Mouse (Mus musculus): ENCODE results near the gene Olfr448. TPM values are rescaled to one million over a fixed set of nuclear protein-coding genes. Genes with fewer than 3 reads are reported as not detected.

The Olfr448 gene
- polyA plus RNA-seq, 1 experiment from 2014 or later: not detected

Other genes with a start within 250 kb of the Olfr448 start
- gene Tcaf2, start 245.2 kb upstream of the Olfr448 start, polyA plus RNA-seq (2014; fragmentation: Nextera tagmentation; extraction: Ambion mirVana): 1.4 and 1.6 TPM in 2 replicates
- 50.9 and 52.2 TPM in 2 replicates for gene Tcaf1, start 180.4 kb upstream of the Olfr448 start, polyA plus RNA-seq (2014; fragmentation: Nextera tagmentation; extraction: Ambion mirVana)
- gene Olfr453, start 151.1 kb upstream of the Olfr448 start, polyA plus RNA-seq (2014; fragmentation: Nextera tagmentation; extraction: Ambion mirVana): not detected in 2 replicates
- gene Olfr38, start 134.0 kb upstream of the Olfr448 start, polyA plus RNA-seq (2014; fragmentation: Nextera tagmentation; extraction: Ambion mirVana): not detected in 2 replicates
- not detected in 2 replicates for gene Olfr452, start 105.3 kb upstream of the Olfr448 start, polyA plus RNA-seq (2014; fragmentation: Nextera tagmentation; extraction: Ambion mirVana)
- gene Olfr450, start 78.5 kb upstream of the Olfr448 start, polyA plus RNA-seq (2014; fragmentation: Nextera tagmentation; extraction: Ambion mirVana): not detected in 2 replicates
- not detected in 2 replicates for gene Olfr449, start 56.1 kb upstream of the Olfr448 start, polyA plus RNA-seq (2014; fragmentation: Nextera tagmentation; extraction: Ambion mirVana)
- not detected in 2 replicates for gene Olfr447, start 18.4 kb downstream of the Olfr448 start, polyA plus RNA-seq (2014; fragmentation: Nextera tagmentation; extraction: Ambion mirVana)
- gene Olfr446, start 30.9 kb downstream of the Olfr448 start, polyA plus RNA-seq (2014; fragmentation: Nextera tagmentation; extraction: Ambion mirVana): not detected in 2 replicates
- not detected in 2 replicates for gene Olfr444, start 58.6 kb downstream of the Olfr448 start, polyA plus RNA-seq (2014; fragmentation: Nextera tagmentation; extraction: Ambion mirVana)
- gene Olfr441, start 215.9 kb downstream of the Olfr448 start, polyA plus RNA-seq (2014; fragmentation: Nextera tagmentation; extraction: Ambion mirVana): not detected in 2 replicates

All from heart, embryonic 14.5 days (tissue).